Mouse (Mus musculus) 3134 (cell line): Measurements from ENCODE around the gene Zfp58.
A peak's percentile ranks its signal among the peaks of the same experiment; 100 is the strongest.
"Not testable (repeated sequence)": the region's sequence is repeated elsewhere in the genome, so short reads cannot be mapped to it uniquely, and the experiment has no call there.

Experiments used
- DNase-seq: peaks from one replicate; pipeline ENCODE4 v3.0.0-alpha.2; 2011; ENCODE audit warnings: low spot score; ENCODE audit not compliant: insufficient read length; ENCODE audit errors: extremely low read depth

The Zfp58 gene

GRCm38 (mm10) chr13:67500084-67500719 is at the start of gene Zfp58:
Gene Zfp58, minus strand, starts transcription at chr13:67500555.
- DNase-seq, result peak; percentile 74

- DNase-seq, result no peak
Observed at GRCm38 (mm10) chr13:67545941-67546340, 45.6 kb upstream of the Zfp58 start.

- DNase-seq, result no peak
Observed at GRCm38 (mm10) chr13:67527049-67527730, 26.8 kb upstream of the Zfp58 start.

GRCm38 (mm10) chr13:67525753-67526410 is 25.5 kb upstream of the Zfp58 start, which contains the start of the genes Gm26965 and Zfp87:
Gene Gm26965, minus strand, starts transcription at chr13:67526151.
Gene Zfp87, minus strand, starts transcription at chr13:67526177.
- DNase-seq, result peak; percentile 88

GRCm38 (mm10) chr13:67500908-67501307 is 553 bp upstream of the Zfp58 start:
- no peak for DNase-seq

- no peak for DNase-seq
Observed at GRCm38 (mm10) chr13:67495631-67496030, 4.7 kb downstream of the Zfp58 start.

GRCm38 (mm10) chr13:67484424-67484811 is 15.9 kb downstream of the Zfp58 start:
- DNase-seq, result no peak

GRCm38 (mm10) chr13:67483625-67484423 is 16.5 kb downstream of the Zfp58 start, which contains the start of gene Zfp874b:
Gene Zfp874b, minus strand, starts transcription at chr13:67484258.
- peak; percentile 84 for DNase-seq

GRCm38 (mm10) chr13:67481528-67481927 is 18.8 kb downstream of the Zfp58 start:
- no peak for DNase-seq

- DNase-seq, result no peak
Observed at GRCm38 (mm10) chr13:67469274-67469673, 31.1 kb downstream of the Zfp58 start.

- DNase-seq, result not testable (repeated sequence)
Observed at GRCm38 (mm10) chr13:67463506-67464185, 36.7 kb downstream of the Zfp58 start.

GRCm38 (mm10) chr13:67452021-67452309 is 48.4 kb downstream of the Zfp58 start:
- DNase-seq, result no peak

- DNase-seq, result peak; percentile 72
Observed at GRCm38 (mm10) chr13:67451172-67452020, 49.0 kb downstream of the Zfp58 start, which contains the start of gene Zfp874a. Gene Zfp874a, minus strand, starts transcription at chr13:67451624.
